Mouse (Mus musculus): ENCODE measurements around the gene Slco2a1. TPM values are rescaled to one million over a fixed set of nuclear protein-coding genes. Genes with fewer than 3 reads are reported as not detected.

The Slco2a1 gene
- total RNA-seq, 2 experiments from 2014 or later: 4.2 to 7.0 TPM

- no peak for DNase-seq (ENCODE audit: low spot score in 2 of 2)
Measured at GRCm38 (mm10) chr9:102982376-102982775, 6.1 kb upstream of the Slco2a1 start.

- DNase-seq (ENCODE audit: low spot score in 2 of 2): no peak
Measured at GRCm38 (mm10) chr9:102985111-102985510, 3.4 kb upstream of the Slco2a1 start.

DNA sequence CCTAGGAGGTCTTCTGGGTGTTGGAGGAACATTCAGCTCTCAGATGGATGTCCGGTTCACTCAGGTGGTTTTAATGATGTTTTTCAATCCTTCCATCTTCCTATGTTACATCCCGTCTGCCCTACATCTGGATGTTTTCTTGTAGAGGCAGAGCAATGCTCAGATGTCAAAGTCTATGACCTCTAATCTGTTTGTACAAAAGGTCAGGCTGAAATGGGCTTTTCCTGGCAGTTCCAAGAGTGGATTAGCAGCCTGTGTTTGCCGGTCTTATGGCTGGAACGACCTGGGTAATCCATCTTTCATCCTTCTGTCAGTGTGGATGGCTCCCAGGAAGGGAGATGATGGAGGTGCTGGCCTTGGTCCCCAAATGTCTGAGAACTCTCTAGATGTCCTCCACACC, 2.6 kb upstream of the Slco2a1 start:
- no peak for DNase-seq (ENCODE audit: low spot score in 2 of 2)

DNA sequence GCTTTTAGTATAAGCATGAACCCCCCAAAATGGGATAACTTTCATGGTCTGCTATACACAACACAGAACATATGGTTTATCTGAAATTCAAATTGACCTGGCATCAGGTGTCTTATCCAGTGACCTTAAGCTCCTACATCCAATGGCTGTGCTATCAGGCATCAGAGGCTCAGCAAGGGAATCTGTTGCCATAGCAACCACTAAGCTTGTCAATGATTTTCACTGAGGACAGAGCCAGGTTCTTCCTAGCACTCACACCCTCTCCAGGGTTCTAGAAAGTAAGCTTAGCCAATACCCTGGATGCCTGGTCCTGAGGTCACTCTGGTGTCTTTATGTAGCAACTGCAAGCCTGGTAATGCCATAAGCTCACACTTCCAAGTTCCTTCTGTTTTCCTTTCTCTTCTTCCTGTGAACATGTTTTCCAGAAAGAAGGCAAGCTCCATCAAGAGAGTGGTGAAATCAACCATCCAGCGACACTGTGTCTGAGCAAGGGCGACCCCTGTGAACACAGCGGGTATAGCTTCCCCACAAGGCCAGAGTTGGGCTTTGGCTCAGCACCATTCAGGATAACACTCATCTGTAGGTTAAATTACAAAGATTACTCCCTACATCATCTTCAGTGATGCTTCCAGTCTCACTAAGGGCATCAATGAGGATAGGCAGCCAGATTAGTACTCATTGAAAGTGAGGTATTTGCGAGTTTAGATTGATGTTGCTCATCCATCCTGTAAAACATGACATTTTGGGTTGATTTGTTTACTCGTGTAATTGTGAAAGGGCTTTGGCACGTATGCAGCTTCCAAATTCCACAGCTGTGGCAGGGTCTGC, 2.0 kb downstream of the Slco2a1 start:
- DNase-seq (ENCODE audit: low spot score in 2 of 2): peak in 1 of 2 experiments; percentile 43

- DNase-seq (ENCODE audit: low spot score in 2 of 2): peak; percentile 19 to 27
Measured at GRCm38 (mm10) chr9:102991134-102991406, 2.6 kb downstream of the Slco2a1 start.

GRCm38 (mm10) chr9:102992877-102993276, 4.4 kb downstream of the Slco2a1 start:
- DNase-seq (ENCODE audit: low spot score in 2 of 2): no peak

DNA sequence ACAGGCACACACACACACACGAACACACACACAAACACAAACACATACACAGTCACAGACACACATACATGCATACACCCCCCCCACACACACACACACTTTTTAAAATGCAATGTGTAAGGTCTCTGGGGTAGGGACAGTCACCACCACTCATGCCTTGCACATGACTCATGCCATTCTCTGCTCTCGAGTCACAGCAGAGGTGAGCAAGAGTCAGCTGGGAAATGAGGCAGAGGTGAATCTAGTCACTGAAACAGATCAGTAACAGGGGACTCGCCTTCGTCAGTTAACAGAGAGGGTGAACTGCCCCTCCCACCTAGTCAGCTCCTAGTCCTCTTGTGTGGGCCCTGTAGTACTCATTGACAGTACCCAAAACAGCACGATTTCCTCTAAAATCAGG, 5.3 kb downstream of the Slco2a1 start:
- DNase-seq (ENCODE audit: low spot score in 2 of 2): no peak

GRCm38 (mm10) chr9:102995800-102996635, 7.5 kb downstream of the Slco2a1 start:
- no peak for DNase-seq (ENCODE audit: low spot score in 2 of 2)

DNA sequence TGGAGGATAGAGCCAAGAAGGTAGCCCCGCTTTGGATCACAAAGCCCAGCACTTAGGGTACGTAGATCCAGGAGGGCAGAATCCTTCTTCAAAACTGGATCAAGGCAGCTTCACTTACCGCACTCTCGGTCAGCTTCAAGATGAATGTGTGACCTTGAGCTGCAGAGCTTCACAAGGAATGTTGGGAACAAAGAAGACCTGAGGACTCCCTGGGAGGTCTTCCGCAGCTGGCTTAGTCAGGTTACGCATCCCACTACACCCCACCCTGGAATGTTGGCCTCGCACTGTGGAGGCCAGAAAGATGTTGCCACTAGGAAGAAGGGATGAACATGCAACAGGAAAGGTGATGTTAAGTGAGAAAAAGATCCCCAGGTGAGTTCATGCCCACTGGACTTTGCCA, 11.9 kb downstream of the Slco2a1 start:
- no peak for DNase-seq (ENCODE audit: low spot score in 2 of 2)

GRCm38 (mm10) chr9:103004343-103004742, 15.8 kb downstream of the Slco2a1 start:
- DNase-seq (ENCODE audit: low spot score in 2 of 2): no peak

DNA sequence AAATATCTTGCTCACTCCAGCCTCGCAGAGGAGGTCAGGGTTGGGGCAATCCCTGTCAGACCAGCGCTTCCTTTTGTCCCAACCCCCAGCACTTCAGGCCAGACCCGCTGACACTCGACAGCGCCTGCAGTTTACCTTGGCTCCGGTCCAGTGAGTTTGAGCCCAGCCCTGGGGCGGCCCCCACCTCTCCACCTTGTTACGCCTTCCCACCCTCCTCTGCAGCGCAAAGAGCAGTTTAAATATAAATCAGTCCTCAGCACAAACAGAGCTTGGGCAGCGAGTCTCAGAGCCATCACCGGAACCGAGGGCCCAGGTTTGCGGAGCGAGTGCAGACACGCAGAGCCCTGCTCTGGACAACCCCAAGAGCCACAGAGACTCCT, 19.2 kb downstream of the Slco2a1 start:
- DNase-seq (ENCODE audit: low spot score in 2 of 2): no peak

DNA sequence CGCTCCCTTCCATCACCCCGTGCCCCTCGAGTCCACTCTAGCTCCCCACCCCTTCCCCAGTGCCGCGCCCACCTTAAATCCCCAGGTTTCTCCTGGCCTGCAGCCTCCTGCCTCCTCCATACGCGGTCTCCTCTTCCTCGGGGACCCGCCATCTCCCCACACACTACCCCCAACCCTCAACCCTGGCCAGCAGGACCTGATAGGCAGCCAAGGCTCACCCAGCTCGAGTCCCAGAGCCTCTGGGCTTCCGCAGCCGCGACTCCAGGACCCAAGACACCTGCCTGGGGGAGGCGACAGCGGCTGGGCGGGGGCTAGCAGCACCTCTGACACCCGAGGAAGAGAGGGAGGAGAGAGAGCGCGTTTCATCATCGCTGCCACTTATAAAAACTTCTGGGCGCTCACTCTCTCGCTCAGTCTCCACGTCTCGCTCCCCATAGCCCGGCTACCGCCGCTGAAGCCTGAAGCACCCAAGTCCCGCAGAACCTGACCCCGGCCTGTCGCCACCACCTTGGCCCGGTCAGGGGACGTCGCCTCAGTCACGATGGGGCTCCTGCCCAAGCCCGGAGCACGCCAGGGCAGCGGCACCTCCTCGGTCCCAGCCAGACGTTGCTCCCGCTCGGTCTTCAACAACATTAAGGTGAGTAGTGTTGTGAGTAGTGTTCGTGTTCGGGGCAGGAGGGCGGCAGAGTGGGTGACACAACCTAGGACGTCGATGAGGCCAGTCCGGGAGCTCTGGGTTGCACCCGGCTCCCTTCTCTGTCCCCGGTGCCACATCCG, 19.8 kb downstream of the Slco2a1 start:
- DNase-seq (ENCODE audit: low spot score in 2 of 2): no peak

DNA sequence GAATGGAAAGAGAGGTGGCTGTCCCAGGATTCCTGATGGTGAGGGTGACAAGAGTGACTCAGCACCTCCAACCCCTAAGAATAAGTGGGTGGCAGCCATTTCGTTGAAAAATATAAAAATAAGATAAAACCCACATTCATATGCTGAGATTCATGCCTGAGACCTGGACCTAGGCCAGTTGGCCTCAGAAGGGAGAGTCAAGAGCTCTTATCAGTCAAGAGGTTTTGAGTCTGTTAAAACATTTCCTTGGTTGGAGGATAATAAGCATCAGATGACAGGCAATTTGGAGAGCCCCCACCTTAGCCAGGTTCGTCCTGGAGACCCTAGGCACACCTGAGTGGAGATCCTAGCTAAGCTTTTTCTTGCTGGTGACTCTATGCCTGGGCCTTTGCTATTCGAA, 21.6 kb downstream of the Slco2a1 start:
- DNase-seq (ENCODE audit: low spot score in 2 of 2): no peak

- DNase-seq (ENCODE audit: low spot score in 2 of 2): peak; percentile 52 to 64
Measured at GRCm38 (mm10) chr9:103013366-103013765, 24.9 kb downstream of the Slco2a1 start.

DNA sequence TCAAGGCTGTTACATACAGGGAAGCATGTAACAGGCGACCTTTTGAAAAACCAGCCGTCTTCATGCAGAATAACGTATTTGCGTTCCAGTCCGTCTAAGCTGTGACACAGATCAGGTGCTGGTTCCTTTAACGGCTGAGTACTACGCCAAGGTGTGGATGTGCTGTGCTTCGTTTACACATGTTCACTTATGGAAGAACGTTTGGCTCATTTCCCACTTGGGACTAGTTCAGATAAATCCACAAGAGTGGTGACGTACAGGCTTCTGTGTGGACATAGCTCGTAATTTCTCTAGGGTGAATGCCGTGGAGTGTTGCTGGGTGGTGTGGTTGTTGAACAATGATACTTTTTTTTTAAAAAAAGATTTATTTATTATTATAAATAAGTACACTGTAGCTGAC, 26.2 kb downstream of the Slco2a1 start:
- no peak for DNase-seq (ENCODE audit: low spot score in 2 of 2)

DNA sequence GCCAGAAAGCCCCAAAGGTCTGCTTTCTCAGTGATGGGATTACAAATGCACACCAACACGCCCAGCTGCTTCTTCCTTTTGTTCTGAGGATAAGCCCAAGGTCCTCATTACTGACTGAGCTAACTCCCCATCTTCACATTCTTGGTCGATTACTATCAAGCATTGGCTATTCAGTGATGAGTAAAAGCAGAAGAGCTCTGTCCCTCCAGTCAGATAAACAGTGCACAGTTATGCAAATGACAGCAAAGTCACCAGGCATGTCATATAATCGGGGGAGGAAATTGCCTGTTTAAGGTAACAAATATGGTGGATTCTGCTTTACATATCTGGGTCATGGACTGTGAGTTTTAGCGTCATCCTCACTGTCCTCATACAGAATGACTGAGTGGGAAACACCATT, 35.6 kb downstream of the Slco2a1 start:
- no peak for DNase-seq (ENCODE audit: low spot score in 2 of 2)

GRCm38 (mm10) chr9:103027150-103027889, 38.8 kb downstream of the Slco2a1 start:
- no peak for DNase-seq (ENCODE audit: low spot score in 2 of 2)

DNA sequence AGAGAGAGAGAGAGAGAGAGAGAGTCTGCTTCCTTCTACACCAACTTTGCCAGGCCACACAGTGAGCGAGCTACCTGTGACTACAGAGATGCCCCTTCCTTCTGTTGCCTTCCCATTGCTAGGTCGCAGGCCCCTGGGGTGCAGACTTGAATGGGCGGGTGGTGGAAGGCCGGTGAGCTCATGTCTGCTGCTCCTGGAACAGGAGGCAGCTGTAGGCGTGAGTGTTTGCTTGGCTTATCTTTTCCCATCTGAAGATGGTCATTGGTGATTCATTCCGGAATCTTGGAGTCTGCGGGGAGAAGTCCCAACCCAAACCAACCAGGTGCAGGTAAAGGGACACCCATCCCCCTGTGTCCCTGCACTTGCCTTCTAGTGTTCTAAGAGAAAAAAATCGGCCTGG, 40.5 kb downstream of the Slco2a1 start:
- DNase-seq (ENCODE audit: low spot score in 2 of 2): no peak

- no peak for DNase-seq (ENCODE audit: low spot score in 2 of 2)
Measured at GRCm38 (mm10) chr9:103030041-103030440, 41.5 kb downstream of the Slco2a1 start.

- DNase-seq (ENCODE audit: low spot score in 2 of 2): no peak
Measured at GRCm38 (mm10) chr9:103031211-103031610, 42.7 kb downstream of the Slco2a1 start.

DNA sequence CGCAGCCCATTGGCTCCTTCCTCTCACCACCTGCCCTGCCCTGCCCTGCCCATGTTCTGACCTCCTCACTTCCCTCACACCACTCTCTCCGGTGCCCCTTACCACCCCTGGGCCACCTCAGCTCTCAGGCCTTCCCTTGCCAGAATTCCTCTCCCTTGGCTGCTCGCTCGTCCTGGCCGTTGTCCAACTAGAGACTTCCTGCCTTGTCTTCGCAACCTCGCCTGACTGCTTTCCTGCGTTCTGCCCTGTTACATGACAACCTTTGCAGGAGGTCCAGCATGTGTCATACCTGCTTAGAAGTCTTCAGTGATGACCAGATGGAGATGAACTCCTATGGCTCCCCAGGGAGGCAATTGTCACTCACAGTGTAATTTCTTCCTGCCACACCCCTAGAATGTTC, 43.7 kb downstream of the Slco2a1 start:
- DNase-seq (ENCODE audit: low spot score in 2 of 2): no peak
